Mouse (Mus musculus): ENCODE measurements around the gene Olfr530. TPM values are rescaled to one million over a fixed set of nuclear protein-coding genes. Genes with fewer than 3 reads are reported as not detected.

The Olfr530 gene
- polyA plus RNA-seq, 1 experiment from 2014 or later: not detected

Other genes with a start within 250 kb of the Olfr530 start
- 25.0 and 25.4 TPM in 2 replicates for gene Mtg1, start 238.8 kb downstream of the Olfr530 start, polyA plus RNA-seq (2014; fragmentation: Nextera tagmentation; extraction: Ambion mirVana)
- gene Sprn, start 221.5 kb downstream of the Olfr530 start, polyA plus RNA-seq (2014; fragmentation: Nextera tagmentation; extraction: Ambion mirVana): 1.6 and 2.5 TPM in 2 replicates
- not detected in 2 replicates for gene Olfr522, start 211.6 kb downstream of the Olfr530 start, polyA plus RNA-seq (2014; fragmentation: Nextera tagmentation; extraction: Ambion mirVana)
- 0.20 and 0.22 TPM in 2 replicates for gene Olfr523, start 203.1 kb downstream of the Olfr530 start, polyA plus RNA-seq (2014; fragmentation: Nextera tagmentation; extraction: Ambion mirVana)
- gene Olfr524, start 170.4 kb downstream of the Olfr530 start, polyA plus RNA-seq (2014; fragmentation: Nextera tagmentation; extraction: Ambion mirVana): 0.25 TPM in 1 of 2 replicates, not detected in the other
- gene Cd163l1, start 158.1 kb downstream of the Olfr530 start, polyA plus RNA-seq (2014; fragmentation: Nextera tagmentation; extraction: Ambion mirVana): 0.06 TPM in 1 of 2 replicates, not detected in the other
- gene 5830411N06Rik, start 129.0 kb downstream of the Olfr530 start, polyA plus RNA-seq (2014; fragmentation: Nextera tagmentation; extraction: Ambion mirVana): not detected in 2 replicates
- not detected in 2 replicates for gene Olfr525, start 55.5 kb downstream of the Olfr530 start, polyA plus RNA-seq (2014; fragmentation: Nextera tagmentation; extraction: Ambion mirVana)
- not detected in 2 replicates for gene Olfr527, start 42.3 kb downstream of the Olfr530 start, polyA plus RNA-seq (2014; fragmentation: Nextera tagmentation; extraction: Ambion mirVana)
- gene Olfr60, start 14.7 kb downstream of the Olfr530 start, polyA plus RNA-seq (2014; fragmentation: Nextera tagmentation; extraction: Ambion mirVana): not detected in 2 replicates
- gene Olfr531, start 26.6 kb upstream of the Olfr530 start, polyA plus RNA-seq (2014; fragmentation: Nextera tagmentation; extraction: Ambion mirVana): not detected in 2 replicates
- gene Olfr532, start 45.3 kb upstream of the Olfr530 start, polyA plus RNA-seq (2014; fragmentation: Nextera tagmentation; extraction: Ambion mirVana): not detected in 2 replicates
- 0.25 TPM in 1 of 2 replicates, not detected in the other for gene Olfr533, start 87.0 kb upstream of the Olfr530 start, polyA plus RNA-seq (2014; fragmentation: Nextera tagmentation; extraction: Ambion mirVana)
- gene Olfr535, start 107.9 kb upstream of the Olfr530 start, polyA plus RNA-seq (2014; fragmentation: Nextera tagmentation; extraction: Ambion mirVana): not detected in 2 replicates
- gene Olfr536, start 131.1 kb upstream of the Olfr530 start, polyA plus RNA-seq (2014; fragmentation: Nextera tagmentation; extraction: Ambion mirVana): 0.04 and 0.22 TPM in 2 replicates
- gene Olfr538, start 191.6 kb upstream of the Olfr530 start, polyA plus RNA-seq (2014; fragmentation: Nextera tagmentation; extraction: Ambion mirVana): not detected in 2 replicates
- gene Olfr46, start 224.9 kb upstream of the Olfr530 start, polyA plus RNA-seq (2014; fragmentation: Nextera tagmentation; extraction: Ambion mirVana): not detected in 2 replicates

Data from embryonic facial prominence, embryonic 14.5 days (tissue).